Mouse (Mus musculus) brain, embryonic 14.5 days (tissue): ENCODE results near the gene Cped1.

Experiments used
- CTCF ChIP-seq: fragments of 200-500 bp; IDR thresholded peaks from 2 replicates; pipeline ENCODE4 v1.5.1; 2012; ENCODE audit warnings: inconsistent platforms, mild to moderate bottlenecking, moderate library complexity, borderline replicate concordance; ENCODE audit not compliant: insufficient read depth, insufficient read length; ENCODE audit errors: extremely low read depth
- POLR2A ChIP-seq: fragments of 200-500 bp; IDR thresholded peaks from 2 replicates; pipeline ENCODE4 v1.6.1; 2012; ENCODE audit warnings: mild to moderate bottlenecking, inconsistent platforms, borderline replicate concordance; ENCODE audit not compliant: poor library complexity, insufficient read depth, insufficient read length, severe bottlenecking; ENCODE audit errors: extremely low read depth

DNA sequence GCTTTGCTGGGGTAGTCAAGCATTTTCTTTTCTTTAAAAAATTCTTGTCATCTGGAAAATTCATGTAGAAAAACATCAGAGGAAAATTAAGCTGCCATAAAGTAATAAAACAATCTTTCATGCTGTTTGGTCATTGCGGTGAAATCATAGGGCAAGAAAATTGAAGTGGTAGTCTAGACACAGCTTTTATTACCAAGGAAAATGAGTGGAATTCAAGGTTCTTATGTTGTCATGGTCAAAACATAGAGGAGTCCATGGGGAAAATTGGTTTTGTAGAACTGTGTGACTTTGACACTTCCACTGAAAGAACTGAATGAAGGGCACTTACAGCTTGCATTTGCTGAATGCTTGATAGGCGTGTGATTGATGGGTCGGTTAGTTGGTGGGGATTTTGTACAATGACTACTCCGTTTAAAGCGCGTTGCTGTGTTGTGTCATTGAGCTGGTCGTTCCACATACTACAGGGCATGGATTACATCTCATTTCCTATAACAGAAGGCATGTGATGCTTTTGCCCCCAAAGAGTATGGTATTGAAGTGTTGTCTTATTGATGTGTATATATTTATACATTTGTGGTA lies 93.1 kb downstream of the Cped1 start:
- no peak for TF ChIP-seq POLR2A
- TF ChIP-seq CTCF: no peak
